Mouse (Mus musculus): Measurements from ENCODE around the gene Iqcf3.

The Iqcf3 gene

GRCm38 (mm10) chr9:106454071-106454761 lies 107.2 kb downstream of the Iqcf3 start:
- no peak for DNase-seq (ENCODE audit: low spot score)

- peak; percentile 55 for DNase-seq (ENCODE audit: low spot score)
Measured at GRCm38 (mm10) chr9:106453271-106454070, 108.0 kb downstream of the Iqcf3 start, which contains the start of gene Pcbp4. Gene Pcbp4 (plus strand): TSS chr9:106453291.
